In the genomic region with DNA sequence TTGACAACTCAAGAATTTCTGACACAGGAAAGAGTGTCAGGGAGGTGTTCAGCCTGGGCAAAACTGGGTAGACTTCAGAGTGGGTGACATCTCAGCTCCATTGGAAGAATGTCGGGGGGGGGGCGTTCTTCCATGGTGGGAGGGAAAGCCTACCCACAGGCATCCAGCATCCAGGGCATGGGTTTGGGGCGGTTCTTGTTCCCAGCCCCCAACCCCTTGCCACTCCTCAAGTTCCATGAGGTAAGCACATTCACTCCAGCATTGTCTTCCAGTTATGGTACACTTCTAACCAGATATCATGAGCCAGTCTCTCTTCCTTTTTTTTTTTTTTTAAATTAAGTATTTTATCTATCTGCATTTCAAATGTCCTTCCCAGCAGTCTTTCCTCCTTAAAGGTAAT, we compare ENCODE assay signal across 24 mouse cellular contexts.
"Had no signal": no experiment of that assay in that cellular context is flagged by ENCODE, and none has a peak within 500 bp of the region (broad histone marks: within the 10 kb centered on the region; RNA-seq: fewer than 3 reads in every experiment).

No protein-coding gene starts in this region.

- DNase-seq: gastrocnemius, postnatal 10 days; gastrocnemius, postnatal 25 days; heart, adult 18-20 months; heart, postnatal 10 days; heart, postnatal 4 days; kidney, adult 18-20 months; kidney, adult 8-10 months; kidney, postnatal 10 days; kidney, postnatal 25 days; kidney, postnatal 4 days had no signal

- H3K27me3 ChIP-seq: heart, embryonic 12.5 days; hindbrain, embryonic 12.5 days; intestine, embryonic 15.5 days; limb, embryonic 12.5 days had no signal

- H3K36me3 ChIP-seq: heart, embryonic 10.5 days; heart, embryonic 12.5 days; hindbrain, embryonic 10.5 days; hindbrain, embryonic 12.5 days; intestine, embryonic 15.5 days had no signal

- H3K4me3 ChIP-seq: gastrocnemius, adult 2 months; heart, embryonic 10.5 days; heart, embryonic 12.5 days; hindbrain, embryonic 10.5 days; hindbrain, embryonic 12.5 days; intestine, embryonic 15.5 days; layer of hippocampus, adult 2 months; left cerebral cortex, adult 2 months; limb, embryonic 10.5 days; limb, embryonic 12.5 days had no signal

- ATAC-seq: hindbrain, embryonic 16.5 days; inflammation-experienced regulatory T-cells, adult 6 months; intestine, embryonic 15.5 days; intestine, postnatal 0 days had no signal

- H3K4me2 ChIP-seq: heart, embryonic 12.5 days; hindbrain, embryonic 12.5 days; hindbrain, embryonic 14.5 days; intestine, embryonic 15.5 days; limb, embryonic 12.5 days had no signal

- H3K9ac ChIP-seq: heart, embryonic 12.5 days; hindbrain, embryonic 12.5 days; hindbrain, embryonic 14.5 days; intestine, embryonic 15.5 days; limb, embryonic 12.5 days had no signal

- H3K27ac ChIP-seq: gastrocnemius, adult 2 months; heart, embryonic 10.5 days; hindbrain, embryonic 10.5 days; hindbrain, embryonic 12.5 days; hindbrain, embryonic 14.5 days; intestine, embryonic 15.5 days; layer of hippocampus, adult 2 months; left cerebral cortex, adult 2 months; limb, embryonic 10.5 days; limb, embryonic 12.5 days had no signal

- H3K4me1 ChIP-seq: heart, embryonic 10.5 days; heart, embryonic 12.5 days; hindbrain, embryonic 10.5 days; hindbrain, embryonic 12.5 days; intestine, embryonic 15.5 days; limb, embryonic 10.5 days; limb, embryonic 12.5 days had no signal

- H3K9me3 ChIP-seq: heart, embryonic 10.5 days; heart, embryonic 12.5 days; hindbrain, embryonic 10.5 days; hindbrain, embryonic 12.5 days; intestine, embryonic 15.5 days; limb, embryonic 10.5 days; limb, embryonic 12.5 days had no signal
